Mouse (Mus musculus) spleen, adult 2 months (tissue): Measurements from ENCODE around the gene Pax3. TPM values are rescaled to one million over a fixed set of nuclear protein-coding genes. Genes with fewer than 3 reads are reported as not detected.

ENCODE experiments used
- DNase-seq, 2 experiments: peaks; one replicate each; pipeline versions ENCODE4 v3.0.0 to v3.0.0-alpha.2; 2012 to 2021; ENCODE audit warnings: low spot score in 2 of 2, low read depth in 1 of 2
- H3K27ac ChIP-seq: fragments of 200-500 bp; 2 replicates; pipeline ENCODE4 v1.5.1; 2012; ENCODE audit warnings: low read length, inconsistent platforms; ENCODE audit not compliant: insufficient read depth
- H3K27me3 ChIP-seq: fragments of 200-500 bp; 2 replicates; pipeline ENCODE4 v1.6.1; 2012; ENCODE audit warnings: mild to moderate bottlenecking, moderate library complexity, low read length, inconsistent platforms; ENCODE audit not compliant: control insufficient read depth, insufficient read depth
- H3K36me3 ChIP-seq: fragments of 200-500 bp; 2 replicates; pipeline ENCODE4 v1.6.1; 2012; ENCODE audit warnings: mild to moderate bottlenecking, low read length, inconsistent platforms; ENCODE audit not compliant: control insufficient read depth, insufficient read depth
- H3K4me1 ChIP-seq: fragments of 200-500 bp; 2 replicates; pipeline ENCODE4 v1.6.1; 2011; ENCODE audit warnings: inconsistent platforms; ENCODE audit not compliant: control insufficient read depth, insufficient read depth, insufficient read length
- H3K4me3 ChIP-seq: fragments of 200-500 bp; 2 replicates; pipeline ENCODE4 v1.5.1; 2011; ENCODE audit warnings: mild to moderate bottlenecking, inconsistent platforms; ENCODE audit not compliant: insufficient read depth, insufficient read length; ENCODE audit errors: extremely low read depth
- CTCF ChIP-seq: fragments of 200-500 bp; IDR thresholded peaks from 2 replicates; pipeline ENCODE4 v1.5.1; 2011; ENCODE audit warnings: mild to moderate bottlenecking, inconsistent platforms; ENCODE audit not compliant: insufficient read depth, insufficient read length, insufficient replicate concordance; ENCODE audit errors: extremely low read depth
- POLR2A ChIP-seq: fragments of 200-500 bp; IDR thresholded peaks from 2 replicates; pipeline ENCODE4 v1.6.1; 2011; ENCODE audit warnings: low read depth, low read length, inconsistent platforms
- WGBS: fragments of 180-500 bp; shearing (Covaris S2); methylation state at CpG from one replicate; pipeline ENCODE4 v1.1.7; 2018; 5-methylcytosine and 5-hydroxymethylcytosine counted together
- polyA plus RNA-seq: library from polyadenylated mRNA; depleted of rRNA; stranded (reverse); fragments of >200 nt; gene quantifications from 2 replicates; pipeline ENCODE4 v1.2.3, GENCODE M21; 2012; rRNA removed

Gene Pax3
- polyA plus RNA-seq, 1 experiment: 0.26 TPM

DNA sequence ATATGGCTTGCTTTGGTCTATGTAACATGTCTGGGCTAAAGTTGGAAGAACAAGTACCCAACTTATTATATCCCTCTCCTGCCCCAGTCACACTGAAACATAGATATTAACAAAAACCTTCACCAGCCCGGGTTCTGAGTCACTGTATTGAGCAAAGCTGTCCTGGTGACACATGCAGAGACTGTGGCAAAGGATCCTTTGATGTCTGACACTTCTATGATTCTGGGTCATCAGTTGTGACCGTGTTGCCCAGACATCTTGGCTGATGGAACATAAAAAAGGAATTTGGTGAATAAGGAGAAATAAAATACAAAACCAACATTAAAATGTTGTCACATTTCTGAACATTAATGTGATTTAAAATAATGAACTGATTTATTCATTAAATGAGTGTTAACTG is 108.3 kb downstream of the Pax3 start:
- no peak overlapping the region for H3K4me3 ChIP-seq
- H3K27me3 ChIP-seq: no peaks in the 10 kb centered on the region
- no peak overlapping the region for H3K27ac ChIP-seq
- no peak for DNase-seq
- WGBS: 72% methylated on average over 2 of the region's 2 CpGs
- H3K36me3 ChIP-seq: no peaks in the 10 kb centered on the region
- TF ChIP-seq POLR2A (no peak), CTCF (no peak)
- no peaks in the 10 kb centered on the region for H3K4me1 ChIP-seq

- no peak for DNase-seq
These were observed 115.2 kb downstream of the Pax3 start for GRCm38 (mm10) chr1:78081761-78082160.

GRCm38 (mm10) chr1:78060850-78061249 is 136.1 kb downstream of the Pax3 start:
- no peak for TF ChIP-seq CTCF
- TF ChIP-seq POLR2A: no peak
- Histone ChIP-seq H3K4me3 (no peak overlapping the region), H3K36me3 (no peaks in the 10 kb centered on the region), H3K27ac (no peak overlapping the region), H3K27me3 (no peaks in the 10 kb centered on the region), H3K4me1 (no peaks in the 10 kb centered on the region)
- 81% methylated on average over 5 of the region's 5 CpGs for WGBS
- no peak for DNase-seq

More at GRCm38 (mm10) chr1:78081761-78082160, 115.2 kb downstream of the Pax3 start:
- no peaks in the 10 kb centered on the region for H3K36me3 ChIP-seq
- TF ChIP-seq POLR2A (no peak), CTCF (no peak)
- H3K27me3 ChIP-seq: no peaks in the 10 kb centered on the region
- H3K4me1 ChIP-seq: no peaks in the 10 kb centered on the region
- 73% methylated on average over 18 of the region's 18 CpGs for WGBS
- H3K27ac ChIP-seq: no peak overlapping the region
- no peak overlapping the region for H3K4me3 ChIP-seq

- WGBS: 41% methylated on average over 4 of the region's 4 CpGs
These were observed 139.0 kb downstream of the Pax3 start for GRCm38 (mm10) chr1:78057939-78058338.

GRCm38 (mm10) chr1:78053677-78054076 is 143.3 kb downstream of the Pax3 start:
- no peak for DNase-seq
- Histone ChIP-seq H3K4me1 (no peaks in the 10 kb centered on the region), H3K36me3 (no peaks in the 10 kb centered on the region), H3K4me3 (no peak overlapping the region), H3K27me3 (no peaks in the 10 kb centered on the region), H3K27ac (no peak overlapping the region)
- TF ChIP-seq POLR2A (no peak), CTCF (no peak)
- WGBS: 85% methylated on average over 6 of the region's 6 CpGs

More at GRCm38 (mm10) chr1:78057939-78058338, 139.0 kb downstream of the Pax3 start:
- Histone ChIP-seq H3K36me3 (no peaks in the 10 kb centered on the region), H3K27ac (no peak overlapping the region), H3K4me1 (no peaks in the 10 kb centered on the region), H3K27me3 (no peaks in the 10 kb centered on the region), H3K4me3 (no peak overlapping the region)
- no peak for DNase-seq
- TF ChIP-seq POLR2A (no peak), CTCF (no peak)

Other genes with a start within 250 kb of the Pax3 start
- gene Sgpp2, start 113.2 kb upstream of the Pax3 start, polyA plus RNA-seq: 0.02 and 0.05 TPM in 2 replicates